Mouse (Mus musculus) midbrain, postnatal 0 days (tissue): ENCODE data around the gene S1pr5. TPM values are rescaled to one million over a fixed set of nuclear protein-coding genes. Genes with fewer than 3 reads are reported as not detected.
"Not testable (repeated sequence)": the region's sequence is repeated elsewhere in the genome, so short reads cannot be mapped to it uniquely, and the experiment has no call there.

ENCODE experiments used
- ATAC-seq: fragments of 200-750 bp; cut with Nextera tagmentation; 2 replicates; pipeline ENCODE4 v1.8.0; 2017; ENCODE audit warnings: moderate number of reproducible peaks, mild to moderate bottlenecking, moderate TSS enrichment, moderate library complexity; ENCODE audit not compliant: low FRiP score
- DNase-seq: peaks from one replicate; pipeline ENCODE4 v3.0.0-alpha.2; 2015; ENCODE audit warnings: low spot score
- H3K27ac ChIP-seq: fragments of 300-500 bp; sonication (generic); 2 replicates; pipeline ENCODE4 v1.5.1; 2014; ENCODE audit warnings: low read depth, mild to moderate bottlenecking, low read length, mixed read lengths
- H3K27me3 ChIP-seq: fragments of 300-500 bp; sonication (generic); 2 replicates; pipeline ENCODE4 v1.6.1; 2014; ENCODE audit warnings: low read length, control low read depth, mixed read lengths; ENCODE audit not compliant: insufficient read depth
- H3K36me3 ChIP-seq: fragments of 300-500 bp; sonication (generic); 2 replicates; pipeline ENCODE4 v1.6.1; 2014; ENCODE audit warnings: low read length, control low read depth, mixed read lengths; ENCODE audit not compliant: insufficient read depth
- H3K4me1 ChIP-seq: fragments of 300-500 bp; sonication (generic); 2 replicates; pipeline ENCODE4 v1.6.1; 2014; ENCODE audit warnings: mild to moderate bottlenecking, control low read depth, antibody characterized with exemption, low read length, mixed read lengths; ENCODE audit not compliant: insufficient read depth
- H3K4me2 ChIP-seq: fragments of 300-500 bp; sonication (generic); 2 replicates; pipeline ENCODE4 v1.6.1; 2014; ENCODE audit warnings: low read depth, mild to moderate bottlenecking, low read length, mixed read lengths; ENCODE audit not compliant: poor library complexity, severe bottlenecking
- H3K4me3 ChIP-seq: fragments of 300-500 bp; sonication (generic); 2 replicates; pipeline ENCODE4 v1.5.1; 2014; ENCODE audit warnings: low read depth, mild to moderate bottlenecking, low read length, moderate library complexity
- H3K9ac ChIP-seq: fragments of 300-500 bp; sonication (generic); replicated peaks from 2 replicates; pipeline ENCODE4 v1.6.1; 2014; ENCODE audit warnings: mild to moderate bottlenecking, low read length, moderate library complexity, mixed read lengths; ENCODE audit not compliant: poor library complexity, severe bottlenecking
- H3K9me3 ChIP-seq: fragments of 300-500 bp; sonication (generic); 2 replicates; pipeline ENCODE4 v1.6.1; 2016; ENCODE audit warnings: low read length, control low read depth
- CTCF ChIP-seq: IDR thresholded peaks from 2 replicates; pipeline ENCODE4 v1.5.1; 2016; ENCODE audit warnings: antibody characterized with exemption, mild to moderate bottlenecking
- WGBS: fragments of 180-500 bp; shearing (Covaris S2); extraction: QIAGEN DNeasy Blood & Tissue Kit; methylation state at CpG from one replicate; pipeline ENCODE4 v1.1.7; 2014; 5-methylcytosine and 5-hydroxymethylcytosine counted together
- polyA plus RNA-seq: library from polyadenylated mRNA; unstranded; fragments of >200 nt; fragmentation: Nextera tagmentation; extraction: Ambion mirVana; gene quantifications from 2 replicates; pipeline ENCODE4 v1.2.1, GENCODE M21; 2015
- total RNA-seq: library from RNA; depleted of rRNA; stranded (reverse); fragments of >200 nt; gene quantifications from 2 replicates; pipeline ENCODE4 v1.2.3, GENCODE M21; 2014

The S1pr5 gene
- total and polyA plus RNA-seq, 2 experiments from 2014 or later: 2.7 to 4.2 TPM

GRCm38 (mm10) chr9:21198960-21199359, 49.3 kb downstream of the S1pr5 start:
- 89% methylated on average over 3 of the region's 3 CpGs for WGBS
- H3K4me2 ChIP-seq: peak overlapping the region; percentile 82; the same call in 1 of the 2 replicates
- no peak for DNase-seq
- peak overlapping the region; percentile 47; the same call in 1 of the 2 replicates for H3K27ac ChIP-seq
- ATAC-seq: no peak
- no peak overlapping the region for H3K9ac ChIP-seq
- H3K9me3 ChIP-seq: no peaks in the 10 kb centered on the region
- 0 out of 2 replicates have a peak, but pooled peaks cover 2% of the 10 kb centered on the region for H3K4me1 ChIP-seq
- no peak for TF ChIP-seq CTCF
- no peaks in the 10 kb centered on the region for H3K27me3 ChIP-seq
- no peak overlapping the region for H3K4me3 ChIP-seq
- H3K36me3 ChIP-seq: peaks cover 17% of the 10 kb centered on the region

- H3K9me3 ChIP-seq: no peaks in the 10 kb centered on the region
- DNase-seq (peak; percentile 93), ATAC-seq (peak; percentile 87)
- no peak for TF ChIP-seq CTCF
- peak overlapping the region; percentile 91 for H3K9ac ChIP-seq
- 0 out of 2 replicates have a peak, but pooled peaks cover 2% of the 10 kb centered on the region for H3K4me1 ChIP-seq
- 9% methylated on average over 4 of the region's 4 CpGs for WGBS
- peak overlapping the region; percentile 77 for H3K27ac ChIP-seq
- H3K27me3 ChIP-seq: no peaks in the 10 kb centered on the region
- H3K4me3 ChIP-seq: peak overlapping the region; percentile 76
- H3K36me3 ChIP-seq: peaks cover 13% of the 10 kb centered on the region
- H3K4me2 ChIP-seq: peak overlapping the region; percentile 82
These were observed 50.3 kb downstream of the S1pr5 start for GRCm38 (mm10) chr9:21197981-21198380.

GRCm38 (mm10) chr9:21196521-21197433, 51.5 kb downstream of the S1pr5 start:
- H3K9ac ChIP-seq: peak overlapping the region; percentile 91
- WGBS: 10% methylated on average over 19 of the region's 19 CpGs
- ATAC-seq (peak; percentile 80), DNase-seq (peak; percentile 82)
- peak overlapping the region; percentile 77 for H3K27ac ChIP-seq
- H3K36me3 ChIP-seq: peaks cover 12% of the 10 kb centered on the region
- peak overlapping the region; percentile 82 for H3K4me2 ChIP-seq
- no peaks in the 10 kb centered on the region for H3K27me3 ChIP-seq
- H3K9me3 ChIP-seq: no peaks in the 10 kb centered on the region
- peak overlapping the region; percentile 76 for H3K4me3 ChIP-seq
- TF ChIP-seq CTCF: no peak
- 0 out of 2 replicates have a peak, but pooled peaks cover 2% of the 10 kb centered on the region for H3K4me1 ChIP-seq

DNA sequence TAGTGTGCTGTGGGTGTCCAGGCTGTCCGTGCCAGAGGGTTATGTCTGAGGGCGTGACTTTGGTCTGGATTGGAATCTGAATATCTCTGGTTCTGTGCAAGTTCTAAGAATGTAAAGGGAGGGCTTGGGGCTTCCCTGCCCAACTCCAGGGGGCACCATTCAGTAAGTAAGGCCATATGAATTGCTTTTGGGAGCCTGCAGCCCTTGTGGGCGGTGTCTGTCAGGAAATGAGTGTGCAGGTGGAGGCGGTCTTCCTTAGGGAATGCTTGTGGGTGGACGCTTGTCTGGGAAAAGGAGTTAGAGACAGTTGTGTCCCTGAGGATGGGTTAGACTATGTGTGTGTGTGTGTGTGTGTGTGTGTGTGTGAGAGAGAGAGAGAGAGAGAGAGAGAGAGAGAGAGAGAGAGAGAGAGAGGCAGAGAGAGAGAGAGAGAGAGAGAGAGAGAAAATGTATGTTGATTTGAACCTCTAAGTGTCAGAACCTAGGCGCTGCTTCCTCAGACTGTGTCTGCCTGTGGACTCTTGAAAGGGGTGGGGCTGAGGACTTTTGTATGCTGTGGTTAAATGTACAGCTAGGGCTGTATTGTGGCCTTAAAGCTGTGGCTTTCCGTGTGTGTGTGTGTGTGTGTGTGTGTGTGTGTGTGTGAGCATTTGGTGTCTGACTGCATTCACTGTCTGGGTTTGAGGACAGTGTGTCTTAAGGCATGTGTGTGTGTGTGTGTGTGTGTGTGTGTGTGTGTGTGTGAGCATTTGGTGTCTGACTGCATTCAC, 52.3 kb downstream of the S1pr5 start:
- TF ChIP-seq CTCF: peak; percentile 38
- H3K4me1 ChIP-seq, H3K27me3 ChIP-seq, DNase-seq, H3K9me3 ChIP-seq, H3K9ac ChIP-seq, H3K36me3 ChIP-seq, H3K4me3 ChIP-seq, ATAC-seq: not testable (repeated sequence)
- peak overlapping the region; percentile 77; the same call in 1 of the 2 replicates for H3K27ac ChIP-seq
- H3K4me2 ChIP-seq: peak overlapping the region; percentile 82
- 54% methylated on average over 7 of the region's 7 CpGs for WGBS

- ATAC-seq (no peak), DNase-seq (no peak)
- Histone ChIP-seq H3K4me2 (no peak overlapping the region), H3K36me3 (no peaks in the 10 kb centered on the region), H3K9ac (no peak overlapping the region), H3K27ac (no peak overlapping the region), H3K27me3 (no peaks in the 10 kb centered on the region), H3K4me1 (0 out of 2 replicates have a peak, but pooled peaks cover 2% of the 10 kb centered on the region), H3K4me3 (no peak overlapping the region), H3K9me3 (no peaks in the 10 kb centered on the region)
- WGBS: 80% methylated on average over 4 of the region's 4 CpGs
- TF ChIP-seq CTCF: no peak
These were observed 53.3 kb downstream of the S1pr5 start for GRCm38 (mm10) chr9:21194787-21195493.
